Mouse (Mus musculus): ENCODE results near the gene Smok3c. TPM values are rescaled to one million over a fixed set of nuclear protein-coding genes. Genes with fewer than 3 reads are reported as not detected.
"Not testable (repeated sequence)": the region's sequence is repeated elsewhere in the genome, so short reads cannot be mapped to it uniquely, and the experiment has no call there.

Smok3c gene
- polyA plus RNA-seq, 1 experiment from 2014 or later: not detected

DNA sequence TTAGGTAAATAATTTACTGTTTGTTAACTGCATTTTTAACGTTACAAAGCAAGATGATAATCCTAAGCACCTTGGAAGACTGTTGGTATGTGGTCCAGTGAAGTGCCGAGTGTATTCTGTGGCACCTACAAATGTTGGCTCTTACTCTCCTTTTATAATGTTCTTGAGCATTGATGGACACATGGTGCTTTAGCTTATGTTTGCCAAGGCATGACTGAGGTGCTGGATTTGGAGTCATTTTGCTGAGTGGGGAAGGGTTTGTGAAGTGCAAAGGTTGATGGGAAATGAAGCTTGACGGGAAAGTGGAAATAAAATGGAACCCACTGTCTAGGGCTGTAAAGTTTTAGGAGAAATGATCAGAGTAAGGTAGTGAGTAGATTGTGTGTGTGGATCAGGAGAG lies 35.4 kb downstream of the Smok3c start:
- H3K27ac ChIP-seq (replicated peaks; ENCODE audit: low read depth, low read length): no peak overlapping the region
- 92% methylated on average over 3 of the region's 3 CpGs for WGBS
- H3K9me3 ChIP-seq (ENCODE audit: control insufficient read depth, low read length): no peaks in the 10 kb centered on the region
- no peak overlapping the region for H3K4me2 ChIP-seq (ENCODE audit: low read length)
- H3K9ac ChIP-seq (replicated peaks; ENCODE audit: low read length): 0 out of 2 replicates have a peak overlapping the region, but pooled peaks have one; percentile 23
- H3K36me3 ChIP-seq (ENCODE audit: control insufficient read depth, insufficient read depth, low read length): peaks cover 22% of the 10 kb centered on the region
- no peaks in the 10 kb centered on the region for H3K27me3 ChIP-seq (ENCODE audit: control insufficient read depth, insufficient read depth, low read length)
- no peak overlapping the region for H3K4me3 ChIP-seq (replicated peaks; ENCODE audit: low read depth, low read length)
- peaks cover 23% of the 10 kb centered on the region for H3K4me1 ChIP-seq (ENCODE audit: control insufficient read depth, insufficient read depth, low read length)
- ATAC-seq (ENCODE audit: low FRiP score, low TSS enrichment): no peak
- no peak for DNase-seq

DNA sequence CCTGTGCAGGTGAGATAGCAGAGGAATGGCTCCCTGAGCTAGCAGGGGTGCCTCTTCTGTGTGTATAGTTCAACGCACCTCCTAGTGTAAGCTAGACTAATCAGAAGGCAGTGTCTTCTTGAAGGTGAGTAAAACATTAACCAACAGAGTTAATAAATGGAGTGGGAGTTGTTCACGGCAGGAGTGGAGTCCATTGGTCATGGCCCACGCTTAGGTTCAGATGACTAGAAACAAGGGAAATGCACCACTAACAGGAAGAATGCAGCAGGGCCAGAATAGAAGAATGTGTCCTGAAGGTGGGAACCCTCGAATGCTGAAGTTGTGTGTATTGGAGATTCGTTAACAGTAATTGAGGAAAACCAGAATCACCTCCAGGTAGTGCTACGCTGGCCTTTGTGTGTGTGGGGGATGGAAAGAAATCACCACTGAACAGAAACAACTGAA lies 36.1 kb downstream of the Smok3c start:
- no peak overlapping the region for H3K9ac ChIP-seq (replicated peaks; ENCODE audit: low read length)
- no peak overlapping the region for H3K4me2 ChIP-seq (ENCODE audit: low read length)
- H3K9me3 ChIP-seq (ENCODE audit: control insufficient read depth, low read length): no peaks in the 10 kb centered on the region
- no peak overlapping the region for H3K27ac ChIP-seq (replicated peaks; ENCODE audit: low read depth, low read length)
- peaks cover 29% of the 10 kb centered on the region for H3K36me3 ChIP-seq (ENCODE audit: control insufficient read depth, insufficient read depth, low read length)
- 95% methylated on average over 6 of the region's 6 CpGs for WGBS
- H3K4me1 ChIP-seq (ENCODE audit: control insufficient read depth, insufficient read depth, low read length): peaks cover 23% of the 10 kb centered on the region
- no peak overlapping the region for H3K4me3 ChIP-seq (replicated peaks; ENCODE audit: low read depth, low read length)
- ATAC-seq (ENCODE audit: low FRiP score, low TSS enrichment) (no peak), DNase-seq (no peak)
- no peaks in the 10 kb centered on the region for H3K27me3 ChIP-seq (ENCODE audit: control insufficient read depth, insufficient read depth, low read length)

GRCm38 (mm10) chr5:138090271-138090670 lies 37.3 kb downstream of the Smok3c start:
- 86% methylated on average over 3 of the region's 3 CpGs for WGBS

GRCm38 (mm10) chr5:138090737-138091136 lies 37.7 kb downstream of the Smok3c start:
- no peaks in the 10 kb centered on the region for H3K9me3 ChIP-seq (ENCODE audit: control insufficient read depth, low read length)
- no peak overlapping the region for H3K4me2 ChIP-seq (ENCODE audit: low read length)
- no peak for ATAC-seq (ENCODE audit: low FRiP score, low TSS enrichment)
- peaks cover 23% of the 10 kb centered on the region for H3K4me1 ChIP-seq (ENCODE audit: control insufficient read depth, insufficient read depth, low read length)
- no peak for DNase-seq
- H3K4me3 ChIP-seq (replicated peaks; ENCODE audit: low read depth, low read length): no peak overlapping the region
- H3K27ac ChIP-seq (replicated peaks; ENCODE audit: low read depth, low read length): no peak overlapping the region
- no peaks in the 10 kb centered on the region for H3K27me3 ChIP-seq (ENCODE audit: control insufficient read depth, insufficient read depth, low read length)
- WGBS: 92% methylated on average over 5 of the region's 5 CpGs
- peaks cover 45% of the 10 kb centered on the region for H3K36me3 ChIP-seq (ENCODE audit: control insufficient read depth, insufficient read depth, low read length)
- no peak overlapping the region for H3K9ac ChIP-seq (replicated peaks; ENCODE audit: low read length)

More at GRCm38 (mm10) chr5:138090271-138090670, 37.3 kb downstream of the Smok3c start:
- Histone ChIP-seq H3K9ac (replicated peaks; ENCODE audit: low read length) (no peak overlapping the region), H3K9me3 (ENCODE audit: control insufficient read depth, low read length) (no peaks in the 10 kb centered on the region), H3K27me3 (ENCODE audit: control insufficient read depth, insufficient read depth, low read length) (no peaks in the 10 kb centered on the region), H3K27ac (replicated peaks; ENCODE audit: low read depth, low read length) (no peak overlapping the region), H3K36me3 (ENCODE audit: control insufficient read depth, insufficient read depth, low read length) (peaks cover 41% of the 10 kb centered on the region), H3K4me3 (replicated peaks; ENCODE audit: low read depth, low read length) (no peak overlapping the region), H3K4me1 (ENCODE audit: control insufficient read depth, insufficient read depth, low read length) (peaks cover 23% of the 10 kb centered on the region), H3K4me2 (ENCODE audit: low read length) (no peak overlapping the region)
- ATAC-seq (ENCODE audit: low FRiP score, low TSS enrichment) (no peak), DNase-seq (peak; percentile 32)

GRCm38 (mm10) chr5:138092771-138093170 lies 39.8 kb downstream of the Smok3c start:
- H3K9me3 ChIP-seq (ENCODE audit: control insufficient read depth, low read length): no peaks in the 10 kb centered on the region
- no peak overlapping the region for H3K4me2 ChIP-seq (ENCODE audit: low read length)
- H3K27ac ChIP-seq (replicated peaks; ENCODE audit: low read depth, low read length): no peak overlapping the region
- H3K27me3 ChIP-seq (ENCODE audit: control insufficient read depth, insufficient read depth, low read length): no peaks in the 10 kb centered on the region
- H3K4me3 ChIP-seq (replicated peaks; ENCODE audit: low read depth, low read length): no peak overlapping the region
- no peak overlapping the region for H3K9ac ChIP-seq (replicated peaks; ENCODE audit: low read length)
- H3K4me1 ChIP-seq (ENCODE audit: control insufficient read depth, insufficient read depth, low read length): 0 out of 2 replicates have a peak, but pooled peaks cover 3% of the 10 kb centered on the region
- ATAC-seq (ENCODE audit: low FRiP score, low TSS enrichment): no peak
- H3K36me3 ChIP-seq (ENCODE audit: control insufficient read depth, insufficient read depth, low read length): peaks cover 64% of the 10 kb centered on the region
- no peak for DNase-seq
- WGBS: 96% methylated on average over 4 of the region's 4 CpGs

GRCm38 (mm10) chr5:138094474-138094873 lies 41.5 kb downstream of the Smok3c start:
- DNase-seq (no peak), ATAC-seq (ENCODE audit: low FRiP score, low TSS enrichment) (no peak)
- H3K4me1 ChIP-seq (ENCODE audit: control insufficient read depth, insufficient read depth, low read length): no peaks in the 10 kb centered on the region
- H3K27ac ChIP-seq (replicated peaks; ENCODE audit: low read depth, low read length): no peak overlapping the region
- H3K9ac ChIP-seq (replicated peaks; ENCODE audit: low read length): no peak overlapping the region
- no peak overlapping the region for H3K4me3 ChIP-seq (replicated peaks; ENCODE audit: low read depth, low read length)
- H3K27me3 ChIP-seq (ENCODE audit: control insufficient read depth, insufficient read depth, low read length): no peaks in the 10 kb centered on the region
- no peak overlapping the region for H3K4me2 ChIP-seq (ENCODE audit: low read length)
- peaks cover 69% of the 10 kb centered on the region for H3K36me3 ChIP-seq (ENCODE audit: control insufficient read depth, insufficient read depth, low read length)
- 97% methylated on average over 6 of the region's 6 CpGs for WGBS
- no peaks in the 10 kb centered on the region for H3K9me3 ChIP-seq (ENCODE audit: control insufficient read depth, low read length)

DNA sequence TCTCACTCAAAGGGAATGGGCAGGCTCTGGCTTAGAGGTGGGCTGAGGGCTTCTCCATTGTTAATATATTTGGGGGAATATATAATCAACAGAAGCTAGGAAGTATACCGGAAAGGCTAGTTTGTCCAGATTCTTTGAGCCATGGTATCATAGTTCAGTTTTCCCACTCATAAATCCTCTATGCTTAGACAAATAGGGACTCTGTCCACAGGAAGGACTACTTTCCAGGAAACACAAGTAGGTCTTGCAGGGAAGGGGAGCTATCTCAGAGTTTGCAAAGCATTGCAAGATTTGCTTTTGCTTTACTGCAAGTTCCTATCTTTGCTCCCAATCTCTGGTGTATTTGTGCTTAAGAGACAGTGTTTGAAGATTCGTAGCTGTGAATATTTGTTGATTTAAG lies 52.0 kb downstream of the Smok3c start:
- peaks cover 63% of the 10 kb centered on the region for H3K36me3 ChIP-seq (ENCODE audit: control insufficient read depth, insufficient read depth, low read length)

GRCm38 (mm10) chr5:138107130-138107529 lies 54.1 kb downstream of the Smok3c start:
- peaks cover 41% of the 10 kb centered on the region for H3K36me3 ChIP-seq (ENCODE audit: control insufficient read depth, insufficient read depth, low read length)
- no peak overlapping the region for H3K9ac ChIP-seq (replicated peaks; ENCODE audit: low read length)
- 71% methylated on average over 3 of the region's 3 CpGs for WGBS
- no peak overlapping the region for H3K27ac ChIP-seq (replicated peaks; ENCODE audit: low read depth, low read length)
- no peak for ATAC-seq (ENCODE audit: low FRiP score, low TSS enrichment)
- no peaks in the 10 kb centered on the region for H3K4me1 ChIP-seq (ENCODE audit: control insufficient read depth, insufficient read depth, low read length)
- H3K27me3 ChIP-seq (ENCODE audit: control insufficient read depth, insufficient read depth, low read length): no peaks in the 10 kb centered on the region
- no peaks in the 10 kb centered on the region for H3K9me3 ChIP-seq (ENCODE audit: control insufficient read depth, low read length)
- no peak for DNase-seq
- H3K4me2 ChIP-seq (ENCODE audit: low read length): no peak overlapping the region
- no peak overlapping the region for H3K4me3 ChIP-seq (replicated peaks; ENCODE audit: low read depth, low read length)

More for the DNA sequence above, 52.0 kb downstream of the Smok3c start:
- no peak overlapping the region for H3K27ac ChIP-seq (replicated peaks; ENCODE audit: low read depth, low read length)
- H3K4me2 ChIP-seq (ENCODE audit: low read length): no peak overlapping the region
- no peaks in the 10 kb centered on the region for H3K4me1 ChIP-seq (ENCODE audit: control insufficient read depth, insufficient read depth, low read length)
- DNase-seq (no peak), ATAC-seq (ENCODE audit: low FRiP score, low TSS enrichment) (no peak)
- no peaks in the 10 kb centered on the region for H3K27me3 ChIP-seq (ENCODE audit: control insufficient read depth, insufficient read depth, low read length)
- 93% methylated on average over 2 of the region's 2 CpGs for whole genome bisulfite sequencing
- no peaks in the 10 kb centered on the region for H3K9me3 ChIP-seq (ENCODE audit: control insufficient read depth, low read length)
- H3K9ac ChIP-seq (replicated peaks; ENCODE audit: low read length): no peak overlapping the region
- no peak overlapping the region for H3K4me3 ChIP-seq (replicated peaks; ENCODE audit: low read depth, low read length)

DNA sequence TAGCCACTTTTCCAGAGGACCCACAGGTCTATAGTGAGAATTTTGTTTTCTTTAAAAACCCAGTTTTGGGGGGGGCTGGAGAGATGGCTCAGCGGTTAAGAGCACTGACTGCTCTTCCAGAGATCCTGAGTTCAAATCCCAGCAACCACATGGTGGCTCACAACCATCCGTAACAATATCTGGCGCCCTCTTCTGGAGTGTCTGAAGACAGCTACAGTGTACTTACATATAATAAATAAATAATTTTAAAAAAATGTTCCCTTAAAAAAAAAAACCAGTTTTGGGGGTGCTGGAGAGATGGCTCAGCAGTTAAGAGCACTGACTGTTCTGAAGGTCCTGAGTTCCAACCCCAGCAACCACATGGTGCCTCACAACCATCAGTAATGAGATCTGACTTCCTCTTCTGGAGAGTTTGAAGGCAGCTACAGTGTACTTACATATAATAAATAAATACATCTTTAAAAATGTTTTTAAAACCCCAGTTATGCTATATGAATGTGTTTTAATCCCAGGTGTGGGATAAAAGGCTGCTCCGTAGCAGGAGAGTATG lies 56.9 kb downstream of the Smok3c start:
- H3K27me3 ChIP-seq (ENCODE audit: control insufficient read depth, insufficient read depth, low read length); H3K4me1 ChIP-seq (ENCODE audit: control insufficient read depth, insufficient read depth, low read length); H3K4me2 ChIP-seq (ENCODE audit: low read length); H3K9me3 ChIP-seq (ENCODE audit: control insufficient read depth, low read length); ATAC-seq (ENCODE audit: low FRiP score, low TSS enrichment); H3K9ac ChIP-seq (replicated peaks; ENCODE audit: low read length); DNase-seq; H3K4me3 ChIP-seq (replicated peaks; ENCODE audit: low read depth, low read length); H3K27ac ChIP-seq (replicated peaks; ENCODE audit: low read depth, low read length): not testable (repeated sequence)
- WGBS: 67% methylated on average over 4 of the region's 4 CpGs
- H3K36me3 ChIP-seq (ENCODE audit: control insufficient read depth, insufficient read depth, low read length): peaks cover 13% of the 10 kb centered on the region
